Mouse (Mus musculus) liver, embryonic 15.5 days (tissue): ENCODE measurements around the gene Tbr1. TPM values are rescaled to one million over a fixed set of nuclear protein-coding genes. Genes with fewer than 3 reads are reported as not detected.

Experiments
- microRNA-seq: library from miRNA; unstranded; fragments of <30 nt; microRNA quantifications from one replicate; pipeline ENCODE4, GENCODE M21; 2016
- polyA plus RNA-seq: library from polyadenylated mRNA; unstranded; fragments of >200 nt; fragmentation: Nextera tagmentation; extraction: Ambion mirVana; gene quantifications from 2 replicates; pipeline ENCODE4 v1.2.1, GENCODE M21; 2015

The Tbr1 gene
- polyA plus RNA-seq, 1 experiment from 2014 or later, result 0.03 TPM

Small RNA genes lying within 50 kb of the gene (microRNA-seq; reads per million reads assigned to microRNA genes)
- not detected for gene Gm22403

Other genes with a start within 250 kb of the Tbr1 start
- gene Tank, start 224.3 kb upstream of the Tbr1 start, polyA plus RNA-seq, result 19.6 and 20.5 TPM in 2 replicates
- 96.6 and 108 TPM in 2 replicates for gene Psmd14, start 91.2 kb upstream of the Tbr1 start, polyA plus RNA-seq
- gene Slc4a10, start 243.5 kb downstream of the Tbr1 start, polyA plus RNA-seq, result 0.02 TPM in 2 replicates